Comparison of ENCODE assay signal across 7 mouse cellular contexts in the genomic region with DNA sequence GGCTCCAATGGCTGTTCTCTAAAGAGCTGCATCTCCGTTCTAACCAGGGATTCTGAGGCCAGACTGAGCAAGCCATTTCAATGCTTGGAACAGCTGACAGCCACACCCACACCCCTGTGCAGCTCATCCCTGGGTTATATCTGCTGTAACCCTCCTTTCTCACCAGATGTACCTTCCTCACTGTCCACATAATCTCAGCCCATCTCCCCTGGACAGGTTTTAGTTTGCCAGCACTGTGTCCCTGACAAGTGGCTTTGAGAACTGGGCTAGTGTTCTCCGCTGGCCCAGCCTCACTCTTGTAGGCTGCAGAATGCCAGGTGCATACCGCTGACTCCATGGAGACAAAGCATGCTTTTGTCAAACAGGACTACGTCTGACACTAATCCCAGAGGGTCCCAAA. TPM values are rescaled to one million over a fixed set of nuclear protein-coding genes. Genes with fewer than 3 reads are reported as not detected.
DNase-seq lines count a peak whose midpoint lies in the region; ATAC-seq and TF ChIP-seq lines count a peak whose summit lies in the region.

No protein-coding gene starts in this region.

- H3K4me1 ChIP-seq in lung, adult 2 months (ENCODE audit: control insufficient read depth, insufficient read depth, low read length): peaks cover 8% of the 10 kb centered on the region
- peaks cover 5% of the 10 kb centered on the region for H3K4me1 ChIP-seq in embryonic fibroblast, embryonic 13.5 days (ENCODE audit: control insufficient read depth, insufficient read depth, low read length)
- peaks cover 40% of the 10 kb centered on the region for H3K4me1 ChIP-seq in limb, embryonic 10.5 days
- peaks cover 22% of the 10 kb centered on the region for H3K4me1 ChIP-seq in neural tube, embryonic 15.5 days

- H3K4me3 ChIP-seq in lung, adult 2 months (replicated peaks; ENCODE audit: extremely low read depth, low read depth, low read length): peak overlapping the region; percentile 4
- peak overlapping the region; percentile 92 for H3K4me3 ChIP-seq in embryonic fibroblast, embryonic 13.5 days (ENCODE audit: insufficient read depth, low read length)
- H3K4me3 ChIP-seq in limb, embryonic 10.5 days: peak overlapping the region; percentile 94
- H3K4me3 ChIP-seq in neural tube, embryonic 15.5 days (replicated peaks): peak overlapping the region; percentile 76; the same call in 1 of the 2 replicates

- H3K9ac ChIP-seq in neural tube, embryonic 15.5 days (replicated peaks): 0 out of 2 replicates have a peak overlapping the region, but pooled peaks have one; percentile 75

- H3K4me2 ChIP-seq in neural tube, embryonic 15.5 days: peak overlapping the region; percentile 94

- no peaks in the 10 kb centered on the region for H3K9me3 ChIP-seq in limb, embryonic 10.5 days (replicated peaks)
- no peaks in the 10 kb centered on the region for H3K9me3 ChIP-seq in neural tube, embryonic 15.5 days (replicated peaks)

- H3K27me3 ChIP-seq in limb, embryonic 10.5 days (ENCODE audit: low read depth, poor library complexity, severe bottlenecking): no peaks in the 10 kb centered on the region
- no peaks in the 10 kb centered on the region for H3K27me3 ChIP-seq in neural tube, embryonic 15.5 days (replicated peaks)

- no peak for TF ChIP-seq CTCF in lung, adult 2 months (IDR thresholded peaks at IDR 0.05; ENCODE audit: insufficient read depth, low read length)
- TF ChIP-seq CTCF in embryonic fibroblast, embryonic 13.5 days (IDR thresholded peaks at IDR 0.05; ENCODE audit: borderline replicate concordance, insufficient read depth, low read length): no peak

- H3K27ac ChIP-seq in embryonic fibroblast, embryonic 13.5 days (ENCODE audit: insufficient read depth, low read length): no peak overlapping the region
- H3K27ac ChIP-seq in limb, embryonic 10.5 days: no peak overlapping the region
- H3K27ac ChIP-seq in neural tube, embryonic 15.5 days (replicated peaks): no peak overlapping the region

- no peak for TF ChIP-seq POLR2A in lung, adult 2 months (IDR thresholded peaks at IDR 0.05; ENCODE audit: borderline replicate concordance, extremely low read depth, low read depth, low read length)
- no peak for TF ChIP-seq POLR2A in embryonic fibroblast, embryonic 13.5 days (IDR thresholded peaks at IDR 0.05; ENCODE audit: low read depth, low read length)

- no peak for DNase-seq in lung, adult 2 months
- no peak for DNase-seq in lung, postnatal 10 days
- DNase-seq in limb, embryonic 10.5 days (ENCODE audit: low spot score): no peak
- no peak for DNase-seq in urinary bladder, adult 2 months (ENCODE audit: low spot score)
- DNase-seq in ovary, adult 18-20 months (ENCODE audit: low spot score): no peak

- WGBS in lung, adult 2 months: 51% methylated on average over 4 of the region's 4 CpGs
- 45% methylated on average over 4 of the region's 4 CpGs for WGBS in limb, embryonic 10.5 days
- WGBS in neural tube, embryonic 15.5 days: 9% methylated on average over 4 of the region's 4 CpGs

- ATAC-seq in neural tube, embryonic 15.5 days (ENCODE audit: low FRiP score): no peak

- peaks cover under 1% of the 10 kb centered on the region; the same call in 1 of the 2 replicates for H3K36me3 ChIP-seq in limb, embryonic 10.5 days
- no peaks in the 10 kb centered on the region for H3K36me3 ChIP-seq in neural tube, embryonic 15.5 days

RNA-seq across cellular contexts. Expression of a gene that starts 1.7 kb away (rescaled TPM):
- 7.0 and 7.1 TPM in 2 replicates for polyA plus RNA-seq in lung, adult 2 months (2012; rRNA removed)
- polyA plus RNA-seq in embryonic fibroblast, embryonic 13.5 days (2011; ENCODE audit: insufficient read length, low read depth, missing spikeins): not detected in 2 replicates
- polyA plus RNA-seq in limb, embryonic 10.5 days (2016; fragmentation: Nextera tagmentation; extraction: Ambion mirVana): 0.05 and 0.09 TPM in 2 replicates
- 0.51 and 0.98 TPM in 2 replicates for polyA plus RNA-seq in neural tube, embryonic 15.5 days (2015; fragmentation: Nextera tagmentation; extraction: Ambion mirVana)
- polyA plus RNA-seq in urinary bladder, adult 2 months (2012; rRNA removed): 0.21 and 0.66 TPM in 2 replicates

RNA-seq across cellular contexts. Expression of a gene that starts 1.7 kb away (rescaled TPM):
- polyA plus RNA-seq in lung, adult 2 months (2012; rRNA removed): 17.8 and 22.0 TPM in 2 replicates
- polyA plus RNA-seq in embryonic fibroblast, embryonic 13.5 days (2011; ENCODE audit: insufficient read length, low read depth, missing spikeins): 21.1 and 28.2 TPM in 2 replicates
- polyA plus RNA-seq in limb, embryonic 10.5 days (2016; fragmentation: Nextera tagmentation; extraction: Ambion mirVana): 19.0 and 27.5 TPM in 2 replicates
- polyA plus RNA-seq in neural tube, embryonic 15.5 days (2015; fragmentation: Nextera tagmentation; extraction: Ambion mirVana): 3.6 and 7.8 TPM in 2 replicates
- 6.3 and 7.8 TPM in 2 replicates for polyA plus RNA-seq in urinary bladder, adult 2 months (2012; rRNA removed)

RNA-seq across cellular contexts. Expression of a gene that starts 20.1 kb away (rescaled TPM):
- polyA plus RNA-seq in lung, adult 2 months (2012; rRNA removed): 0.38 and 0.92 TPM in 2 replicates
- not detected in 2 replicates for polyA plus RNA-seq in embryonic fibroblast, embryonic 13.5 days (2011; ENCODE audit: insufficient read length, low read depth, missing spikeins)
- not detected in 2 replicates for polyA plus RNA-seq in limb, embryonic 10.5 days (2016; fragmentation: Nextera tagmentation; extraction: Ambion mirVana)
- polyA plus RNA-seq in neural tube, embryonic 15.5 days (2015; fragmentation: Nextera tagmentation; extraction: Ambion mirVana): 0.47 and 0.59 TPM in 2 replicates
- polyA plus RNA-seq in urinary bladder, adult 2 months (2012; rRNA removed): not detected in 2 replicates

RNA-seq across cellular contexts. Expression of a gene that starts 52.1 kb away (rescaled TPM):
- polyA plus RNA-seq in lung, adult 2 months (2012; rRNA removed): 1.1 and 1.5 TPM in 2 replicates
- polyA plus RNA-seq in embryonic fibroblast, embryonic 13.5 days (2011; ENCODE audit: insufficient read length, low read depth, missing spikeins): 0.98 and 3.5 TPM in 2 replicates
- polyA plus RNA-seq in limb, embryonic 10.5 days (2016; fragmentation: Nextera tagmentation; extraction: Ambion mirVana): 0.59 and 1.0 TPM in 2 replicates
- polyA plus RNA-seq in neural tube, embryonic 15.5 days (2015; fragmentation: Nextera tagmentation; extraction: Ambion mirVana): 1.4 and 1.8 TPM in 2 replicates
- polyA plus RNA-seq in urinary bladder, adult 2 months (2012; rRNA removed): 4.9 and 7.3 TPM in 2 replicates

Comparison
In these comparisons a context has a peak if more than half of its experiments do, and no peak if none do; other contexts are left out.
1. H3K4me3 ChIP-seq: peak in every context shown above with its lines; median percentile 94 in limb, embryonic 10.5 days; 92 in embryonic fibroblast, embryonic 13.5 days; 76 in neural tube, embryonic 15.5 days; 4 in lung, adult 2 months.